15 mouse cellular contexts compared by ENCODE assay signal in the genomic region with DNA sequence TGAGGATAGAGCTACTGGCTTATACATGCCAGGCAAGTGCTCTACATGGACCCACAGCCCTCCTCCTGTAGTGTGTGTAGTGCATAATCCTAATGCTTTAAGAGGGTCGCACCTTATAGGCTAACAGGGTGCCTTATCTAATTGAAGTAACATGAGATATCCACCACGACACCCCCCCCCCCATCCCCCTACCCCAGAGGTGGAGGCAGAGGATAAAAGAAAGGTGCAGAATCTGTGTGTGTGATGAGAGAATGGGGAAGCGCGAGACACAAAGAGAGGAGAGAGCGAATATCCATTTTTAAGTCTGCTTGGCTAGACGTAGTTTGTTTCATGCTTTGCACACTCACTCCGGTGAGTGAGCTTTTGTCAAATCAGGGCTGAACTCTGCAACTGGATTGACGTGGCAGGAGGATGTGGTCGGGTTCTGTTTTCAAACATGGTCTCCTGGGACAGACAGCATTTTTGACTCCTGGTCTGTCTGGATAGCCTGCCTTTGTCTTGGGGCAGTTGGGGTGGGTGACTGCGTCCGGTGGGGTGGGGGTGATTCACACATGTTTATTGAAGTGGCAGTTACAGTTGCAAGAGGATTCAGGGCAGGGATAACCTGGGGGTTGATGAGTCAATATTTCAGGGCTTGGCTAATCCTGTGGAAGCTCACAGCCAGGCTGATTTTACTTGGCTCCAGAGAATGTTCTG.
DNase-seq lines count a peak whose midpoint lies in the region; ATAC-seq and TF ChIP-seq lines count a peak whose summit lies in the region.
"Had no signal": no experiment of that assay in that cellular context is flagged by ENCODE, and none has a peak within 500 bp of the region (broad histone marks: within the 10 kb centered on the region; RNA-seq: fewer than 3 reads in every experiment).

No protein-coding gene starts in this region.

- H3K4me2 ChIP-seq in myocyte (ENCODE audit: low read depth): peak overlapping the region; percentile 47
- H3K4me2 ChIP-seq: heart, embryonic 13.5 days; liver, embryonic 15.5 days had no signal

- H3ac ChIP-seq in myocyte (ENCODE audit: control insufficient read depth, insufficient read length): no peak overlapping the region

- peak; percentile 18 for DNase-seq in adrenal gland, postnatal 14 days
- no peak for DNase-seq in adrenal gland, postnatal 36 days
- peak; percentile 73 for DNase-seq in CD4-positive helper T cell, adult 2 months (ENCODE audit: low read depth, low spot score)
- DNase-seq in layer of hippocampus, postnatal 14 days (ENCODE audit: low spot score in 2 of 2): no peak
- DNase-seq in layer of hippocampus, adult 8-10 months (ENCODE audit: low spot score in 2 of 2): no peak
- DNase-seq in adrenal gland, postnatal 25 days: no peak
- DNase-seq: cerebellum, adult 11-12 months; gastrocnemius, postnatal 10 days; kidney, postnatal 10 days; layer of hippocampus, postnatal 36 days had no signal

- H3K27me3 ChIP-seq in myocyte (ENCODE audit: control insufficient read depth, insufficient read depth, insufficient read length): no peaks in the 10 kb centered on the region
- H3K27me3 ChIP-seq: heart, embryonic 13.5 days; liver, embryonic 15.5 days had no signal

- no peaks in the 10 kb centered on the region for H3K79me2 ChIP-seq in myocyte (ENCODE audit: control insufficient read depth, insufficient read depth)

- no peak overlapping the region for H3K4me3 ChIP-seq in myocyte
- H3K4me3 ChIP-seq: heart, embryonic 13.5 days; liver, embryonic 15.5 days had no signal

- peak; percentile 85 for ATAC-seq in activated CD4-positive, CD25-positive, alpha-beta regulatory T cell, adult 4 months
- ATAC-seq: forebrain, embryonic 16.5 days had no signal

- no peaks in the 10 kb centered on the region for H3K36me3 ChIP-seq in myocyte (ENCODE audit: control insufficient read depth, insufficient read depth)
- H3K36me3 ChIP-seq: heart, embryonic 13.5 days; liver, embryonic 15.5 days had no signal

- TF ChIP-seq POLR2A in myocyte (IDR thresholded peaks at IDR 0.05; ENCODE audit: insufficient read length, low read depth): no peak

TF ChIP-seq in myocyte, 11 proteins besides CTCF, POLR2A, EP300 and RAD21:
- TF ChIP-seq TCF12 (IDR thresholded peaks at IDR 0.05; ENCODE audit: insufficient read depth, poor library complexity, severe bottlenecking) (no peak), REST (IDR thresholded peaks at IDR 0.05; ENCODE audit: insufficient read depth, insufficient read length) (no peak), MYOD1 (IDR thresholded peaks at IDR 0.05; ENCODE audit: control insufficient read depth in 1 of 3, insufficient read length in 2 of 3, low read depth in 2 of 3) (peak in 1 of 3 experiments; percentile 16), SRF (IDR thresholded peaks at IDR 0.05; ENCODE audit: control insufficient read depth, insufficient read length, low read depth) (no peak), USF1 (IDR thresholded peaks at IDR 0.05; ENCODE audit: low read depth) (no peak), CEBPB (IDR thresholded peaks at IDR 0.05; ENCODE audit: insufficient read depth, poor library complexity, severe bottlenecking) (peak; percentile 29; the same call in 1 of the 2 replicates)

Comparison
In these comparisons a context has a peak if more than half of its experiments do, and no peak if none do; other contexts are left out.
1. DNase-seq: peak in adrenal gland, postnatal 14 days (single experiment) and CD4-positive helper T cell, adult 2 months (single experiment); none in adrenal gland, postnatal 36 days (0 of 2), layer of hippocampus, postnatal 14 days (0 of 2), layer of hippocampus, adult 8-10 months (0 of 2) and adrenal gland, postnatal 25 days (single experiment).